Mouse (Mus musculus) thymus, postnatal 0 days (tissue): Measurements from ENCODE around the gene Rgs8. TPM values are rescaled to one million over a fixed set of nuclear protein-coding genes. Genes with fewer than 3 reads are reported as not detected.

Experiments used
- DNase-seq: peaks from one replicate; pipeline ENCODE4 v3.0.0-alpha.2; 2015; ENCODE audit warnings: low spot score
- polyA plus RNA-seq: library from polyadenylated mRNA; unstranded; fragments of >200 nt; fragmentation: Nextera tagmentation; extraction: Ambion mirVana; gene quantifications from 2 replicates; pipeline ENCODE4 v1.2.1, GENCODE M21; 2015

The Rgs8 gene
- polyA plus RNA-seq, 1 experiment from 2014 or later: 0.14 TPM

DNA sequence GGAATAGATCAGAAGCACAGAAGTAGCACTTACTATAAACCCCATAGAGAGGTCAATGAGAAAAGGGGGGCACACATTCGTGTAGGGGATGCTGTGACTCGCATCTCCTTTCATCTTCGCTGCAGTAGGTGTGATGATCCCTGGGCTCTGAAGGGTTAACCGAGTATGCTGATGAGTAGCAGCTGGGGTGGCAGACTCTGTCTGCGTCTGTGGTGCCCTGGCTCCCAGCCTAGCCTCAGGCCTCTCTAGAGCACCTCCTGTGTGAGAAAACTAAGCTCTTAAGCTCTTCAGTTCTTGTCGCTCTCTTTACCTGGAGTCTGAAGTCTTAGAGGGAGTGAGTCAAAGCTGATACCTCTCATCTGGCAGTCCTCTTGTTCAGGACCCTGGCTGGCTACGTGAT lies 51.3 kb downstream of the Rgs8 start:
- no peak for DNase-seq

DNA sequence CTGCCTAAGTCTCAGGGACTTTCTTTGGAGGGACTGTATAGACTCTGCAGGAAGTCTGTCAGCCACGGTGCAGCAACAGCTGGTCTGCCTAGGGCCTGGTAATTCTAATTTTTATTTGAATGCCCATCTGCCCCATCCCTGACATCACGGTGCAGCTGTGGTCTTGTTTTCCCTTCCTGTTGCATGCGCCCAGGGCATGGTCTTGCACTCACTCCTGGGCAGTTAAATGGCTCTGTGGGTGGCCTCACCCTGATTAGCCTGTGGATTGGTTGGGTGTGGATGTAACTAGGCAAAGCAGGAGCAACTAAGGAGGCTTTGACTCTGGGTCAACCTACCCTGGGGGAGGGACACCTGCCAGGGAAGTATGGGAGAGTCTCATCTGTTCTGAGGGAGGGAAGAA lies 52.2 kb downstream of the Rgs8 start:
- no peak for DNase-seq

DNA sequence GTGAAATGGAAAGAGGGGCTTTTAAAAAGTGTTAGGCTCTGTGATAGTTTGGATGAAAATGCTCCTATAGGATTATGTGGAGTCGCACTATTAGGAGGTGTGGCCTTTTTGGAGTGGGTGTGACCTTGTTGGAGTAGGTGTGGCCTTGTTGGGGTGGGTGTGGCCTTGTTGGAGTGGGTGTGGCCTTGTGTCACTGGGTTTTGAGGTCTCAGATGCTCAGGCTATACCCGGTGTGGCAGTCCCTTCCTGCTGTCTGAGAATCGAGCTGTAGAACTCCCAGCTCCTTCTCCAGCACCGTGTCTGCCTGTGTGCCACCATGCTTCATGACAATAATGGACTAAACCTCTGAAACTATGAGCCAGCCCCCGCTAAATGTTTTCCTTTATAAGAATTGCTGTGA lies 55.8 kb downstream of the Rgs8 start:
- no peak for DNase-seq

DNA sequence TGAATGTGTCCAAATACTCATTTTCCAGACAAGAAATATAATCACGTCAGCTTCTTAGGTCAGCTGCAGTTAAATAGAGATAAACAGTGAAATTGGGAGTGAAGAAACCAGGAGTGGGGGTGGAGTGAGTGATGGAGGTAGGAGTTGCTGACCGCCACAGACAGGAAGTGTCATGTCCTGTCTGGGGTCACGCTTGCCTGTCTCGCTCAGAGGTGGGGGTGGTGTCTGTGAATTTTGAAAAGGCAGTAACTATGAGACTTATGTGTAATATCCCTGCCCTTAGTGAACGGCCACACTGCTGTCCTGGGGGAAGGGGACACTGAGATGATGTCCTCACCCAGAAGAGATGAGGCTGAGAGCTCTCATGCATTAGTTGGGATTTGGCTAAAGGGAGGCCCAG lies 56.6 kb downstream of the Rgs8 start:
- no peak for DNase-seq

DNA sequence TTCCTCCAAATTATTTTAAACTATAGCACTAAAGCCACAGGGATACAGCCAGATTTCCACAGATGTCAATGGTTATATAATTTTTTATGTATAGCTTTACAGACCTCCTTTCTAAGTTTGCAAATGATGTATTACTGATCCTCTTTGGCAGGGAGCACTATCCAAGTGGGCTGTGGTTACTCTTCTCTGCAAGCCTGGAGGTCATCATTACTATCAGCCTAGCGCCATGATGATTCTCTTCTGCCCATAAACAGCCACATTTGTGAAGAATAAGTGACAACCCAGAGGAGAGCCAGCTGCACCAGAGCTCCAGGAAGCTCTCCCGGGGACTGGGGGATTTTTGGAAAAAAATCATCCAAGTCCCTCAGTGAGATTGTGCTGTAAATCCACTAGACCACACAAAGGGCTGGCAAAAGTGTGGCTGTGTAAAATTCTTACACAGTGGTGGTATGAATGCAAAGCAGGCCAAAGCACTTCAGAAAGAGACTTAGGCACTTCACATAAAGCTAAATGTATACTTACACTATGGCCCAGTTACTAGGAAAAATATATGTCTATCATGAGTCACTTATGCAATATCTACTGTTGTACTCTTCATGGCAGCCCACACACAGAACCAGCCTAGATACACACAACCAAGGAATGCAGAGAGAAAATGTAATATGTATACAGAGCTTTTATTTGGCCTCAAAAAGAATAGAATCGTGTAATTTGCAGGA lies 58.9 kb downstream of the Rgs8 start:
- no peak for DNase-seq

- no peak for DNase-seq
These were observed 59.8 kb downstream of the Rgs8 start for GRCm38 (mm10) chr1:153712633-153713032.

GRCm38 (mm10) chr1:153717990-153718389 lies 65.2 kb downstream of the Rgs8 start:
- no peak for DNase-seq

- DNase-seq: no peak
These were observed 68.1 kb downstream of the Rgs8 start for GRCm38 (mm10) chr1:153720935-153721334.

DNA sequence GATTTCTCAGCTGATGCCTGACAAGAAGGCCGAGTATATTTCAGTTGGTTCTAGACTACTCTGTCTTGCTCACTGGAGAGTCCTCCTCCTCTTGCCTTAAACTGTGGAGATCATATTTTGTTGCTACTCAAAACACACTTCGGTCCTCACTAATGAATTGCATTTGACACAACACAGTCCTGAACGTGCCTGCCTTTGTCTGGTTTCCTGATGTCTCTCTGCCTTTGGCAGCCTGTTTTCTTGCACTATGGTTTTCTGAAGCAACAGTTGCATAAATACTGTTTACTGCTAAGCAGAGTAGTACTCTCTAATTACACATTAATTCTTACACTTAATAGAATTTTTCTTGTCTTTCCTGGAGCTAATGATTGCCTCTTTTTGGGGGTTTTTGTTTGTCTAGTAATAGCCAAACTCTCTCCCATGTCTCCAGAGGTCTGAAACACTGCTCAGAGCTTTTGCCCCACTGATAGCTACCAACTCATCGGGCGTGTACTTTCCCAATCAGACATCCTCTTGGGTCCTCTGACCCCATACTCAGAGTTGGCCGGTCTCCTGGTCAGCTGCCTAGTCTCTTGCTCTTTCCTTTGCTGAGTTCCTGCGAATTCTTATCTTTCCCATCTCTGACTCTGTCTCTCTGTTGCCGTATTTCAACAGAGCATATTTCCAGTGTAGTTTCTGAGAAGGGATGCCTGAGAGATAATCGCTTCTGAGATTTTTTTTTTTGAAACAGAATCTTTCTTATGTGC lies 68.9 kb downstream of the Rgs8 start:
- DNase-seq: no peak

DNA sequence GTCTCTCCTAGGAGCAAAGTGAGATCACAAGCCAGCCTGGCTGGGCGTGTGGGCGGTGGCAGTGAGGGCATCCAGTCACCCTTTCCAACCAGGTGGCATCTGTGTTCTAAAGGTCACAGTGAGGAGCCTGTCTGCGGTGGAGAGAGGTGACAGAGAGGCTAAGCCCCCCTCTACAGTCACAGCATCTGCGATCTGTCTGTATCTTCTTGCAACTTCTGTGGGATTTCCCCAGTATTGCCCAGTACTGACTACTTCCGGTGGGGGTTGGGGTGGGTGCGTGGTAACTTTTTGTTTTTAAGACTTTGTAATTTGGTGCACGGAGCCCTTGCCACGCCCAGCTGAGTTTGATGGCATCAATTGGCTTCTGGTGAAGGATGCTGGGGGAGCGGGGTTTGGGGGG lies 70.6 kb downstream of the Rgs8 start:
- peak; percentile 35 for DNase-seq

DNA sequence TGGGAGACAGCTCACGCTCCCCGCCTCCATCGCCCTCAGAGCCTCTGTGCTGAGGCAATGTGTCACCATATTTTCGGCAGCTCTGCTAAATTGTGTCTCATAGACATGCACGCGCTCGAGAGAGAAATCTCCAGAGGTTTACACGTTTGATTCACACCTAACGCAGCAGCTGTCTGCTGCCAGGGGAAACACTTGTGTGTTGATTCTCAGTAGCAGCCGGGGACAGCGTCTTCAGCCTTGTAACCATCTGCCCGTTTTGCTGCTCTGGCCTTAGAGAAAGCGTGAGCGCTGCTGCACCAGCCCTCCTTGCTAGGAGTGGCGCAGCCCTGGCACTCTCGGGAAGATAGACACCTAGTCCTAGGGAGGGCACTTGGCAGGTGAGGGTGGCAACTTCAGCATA lies 73.8 kb downstream of the Rgs8 start:
- DNase-seq: no peak

GRCm38 (mm10) chr1:153729806-153730205 lies 77.0 kb downstream of the Rgs8 start:
- peak; percentile 78 for DNase-seq

GRCm38 (mm10) chr1:153730671-153731070 lies 77.8 kb downstream of the Rgs8 start:
- DNase-seq: no peak

DNA sequence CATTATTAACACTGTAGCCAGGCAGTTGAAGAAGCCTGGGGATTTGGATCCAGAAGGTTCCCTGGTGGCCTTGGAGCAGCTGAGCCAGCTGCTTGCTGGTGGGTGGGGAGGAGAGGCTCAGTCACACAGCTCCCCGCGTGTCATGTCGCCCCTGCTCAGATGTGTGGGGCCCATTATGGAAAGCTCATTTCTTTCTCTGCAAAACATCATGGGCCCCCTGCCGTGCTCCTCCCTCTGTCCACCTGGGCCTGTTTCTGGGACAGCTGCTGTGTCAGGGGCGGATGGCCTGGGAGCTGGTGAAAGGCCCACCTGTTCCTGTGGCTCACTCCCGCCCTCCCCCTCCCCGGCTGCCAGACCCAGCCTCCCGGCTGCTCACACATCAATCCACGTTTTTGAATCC lies 80.4 kb downstream of the Rgs8 start:
- peak; percentile 78 for DNase-seq

GRCm38 (mm10) chr1:153734866-153735265 lies 82.0 kb downstream of the Rgs8 start:
- no peak for DNase-seq

- no peak for DNase-seq
These were observed 83.3 kb downstream of the Rgs8 start for GRCm38 (mm10) chr1:153736096-153736495.

DNA sequence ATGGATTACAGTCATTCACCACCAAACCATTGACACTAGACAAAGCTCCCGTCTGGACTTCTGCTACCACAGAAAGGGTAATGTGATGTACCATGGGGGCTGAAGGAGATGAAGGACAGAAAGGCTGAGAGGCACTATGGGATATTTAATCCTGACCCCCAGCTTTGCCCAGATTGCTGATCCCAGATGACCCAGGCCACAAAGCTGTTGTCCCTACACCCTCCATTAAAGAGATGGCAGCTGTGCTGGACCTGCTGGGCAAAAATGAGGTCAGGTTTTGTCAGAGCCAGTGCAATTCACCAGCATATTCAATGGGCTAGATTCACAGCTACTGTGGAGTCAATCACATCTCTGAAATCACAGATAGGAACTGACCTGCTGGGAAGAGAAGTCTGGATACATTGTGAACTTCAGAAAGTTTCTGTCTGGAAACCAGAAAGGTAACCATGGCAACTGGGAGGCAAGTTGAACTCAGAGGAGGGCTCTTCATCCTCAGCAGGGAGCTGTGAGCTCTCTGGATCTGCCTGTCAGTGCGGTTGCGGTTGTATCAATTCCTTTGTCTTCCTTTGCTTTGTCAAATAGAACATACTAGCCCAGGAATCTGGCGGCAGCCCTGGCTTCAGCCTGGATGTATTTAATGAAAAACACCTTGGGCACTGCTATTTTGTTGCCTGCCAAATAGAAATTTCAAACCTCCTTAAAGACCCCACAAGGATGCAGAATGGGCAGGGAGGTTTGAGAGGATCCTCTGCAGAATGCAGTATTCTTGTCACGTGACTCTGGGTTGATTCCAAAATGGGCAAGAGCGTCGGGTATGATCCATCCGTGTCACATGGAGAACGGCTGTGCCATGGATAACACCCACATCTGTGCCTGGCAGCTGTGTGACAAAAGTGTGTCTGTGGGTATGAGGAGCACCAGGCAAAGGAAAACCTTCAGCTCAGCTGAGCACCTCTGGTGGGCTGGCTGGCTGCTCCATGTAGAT lies 84.6 kb downstream of the Rgs8 start:
- no peak for DNase-seq

DNA sequence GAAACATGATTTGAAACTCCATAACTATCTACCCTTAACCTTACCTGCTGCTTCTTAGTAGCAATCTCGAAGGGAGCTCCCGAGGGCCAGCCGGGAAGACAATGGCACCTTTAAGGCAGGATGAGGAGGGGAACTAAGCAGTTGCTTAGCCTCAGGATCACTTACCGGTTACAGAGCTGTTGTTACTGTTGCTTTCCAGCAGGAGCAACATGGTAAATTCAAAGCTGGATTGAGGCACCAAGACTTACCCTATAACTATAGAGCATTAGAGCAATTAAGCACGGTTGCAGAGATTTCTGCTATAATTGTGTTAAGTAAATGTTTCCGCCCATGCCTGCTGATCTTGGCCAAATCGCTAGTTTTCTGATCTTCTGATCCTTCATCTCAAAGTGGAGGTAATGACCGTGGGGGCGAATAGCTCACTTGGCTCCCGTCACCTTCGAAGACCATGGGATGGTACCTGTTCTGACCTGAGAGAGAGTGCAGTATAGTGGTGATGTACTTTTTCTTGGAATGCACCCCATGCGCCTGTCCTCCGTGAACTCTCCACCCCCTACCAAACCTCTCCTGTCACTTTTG lies 86.7 kb downstream of the Rgs8 start:
- no peak for DNase-seq

DNA sequence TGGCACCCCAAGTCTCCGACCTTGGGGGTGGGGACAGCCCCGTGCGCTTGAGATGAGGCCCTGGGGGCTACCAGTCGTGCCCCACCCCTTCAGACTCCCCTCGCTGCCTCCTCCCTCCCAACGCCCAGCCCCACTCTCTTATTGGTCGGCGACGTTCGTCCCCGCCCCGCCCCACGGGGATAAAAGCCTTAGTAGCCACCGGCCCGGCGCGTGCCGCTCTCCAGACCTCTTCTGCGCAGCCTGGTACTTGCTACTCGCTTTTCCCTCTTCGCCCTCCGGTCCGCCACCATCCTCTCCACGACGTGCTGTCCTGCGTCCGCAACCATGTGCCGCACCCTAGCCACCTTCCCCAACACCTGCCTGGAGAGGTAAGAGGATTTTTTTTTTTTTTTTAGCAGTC lies 87.3 kb downstream of the Rgs8 start, which contains the start of gene Rgs16:
Gene Rgs16, plus strand, starts transcription at position 205 of the 400 bp plus-strand sequence.
- no peak for DNase-seq

- DNase-seq: no peak
These were observed 88.1 kb downstream of the Rgs8 start for GRCm38 (mm10) chr1:153740775-153741400.
